Mouse (Mus musculus) thymus, postnatal 14 days (tissue): ENCODE results near the gene Hrg.
"Not testable (repeated sequence)": the region's sequence is repeated elsewhere in the genome, so short reads cannot be mapped to it uniquely, and the experiment has no call there.

Experiments
- DNase-seq: peaks from one replicate; pipeline ENCODE4 v3.0.0; 2021

The Hrg gene

GRCm38 (mm10) chr16:22950840-22951395, at the start of gene Hrg:
Gene Hrg, plus strand, starts transcription at chr16:22951072.
- no peak for DNase-seq

- no peak for DNase-seq
Measured at GRCm38 (mm10) chr16:22901326-22901725, 49.5 kb upstream of the Hrg start.

- DNase-seq, result no peak
Measured at GRCm38 (mm10) chr16:22909290-22909689, 41.6 kb upstream of the Hrg start.

- no peak for DNase-seq
Measured at GRCm38 (mm10) chr16:22911986-22912385, 38.9 kb upstream of the Hrg start.

GRCm38 (mm10) chr16:22912886-22913285, 38.0 kb upstream of the Hrg start:
- no peak for DNase-seq

GRCm38 (mm10) chr16:22914276-22914675, 36.6 kb upstream of the Hrg start:
- DNase-seq, result no peak

GRCm38 (mm10) chr16:22918034-22918433, 32.8 kb upstream of the Hrg start, which contains the start of gene Fetub:
Gene Fetub, plus strand, starts transcription at chr16:22918334.
- DNase-seq, result no peak

GRCm38 (mm10) chr16:22918664-22919312, 32.1 kb upstream of the Hrg start:
- no peak for DNase-seq

GRCm38 (mm10) chr16:22919971-22920854, 30.7 kb upstream of the Hrg start:
- DNase-seq, result no peak

GRCm38 (mm10) chr16:22921761-22922160, 29.1 kb upstream of the Hrg start:
- no peak for DNase-seq

GRCm38 (mm10) chr16:22922433-22922832, 28.4 kb upstream of the Hrg start:
- no peak for DNase-seq

GRCm38 (mm10) chr16:22929575-22929974, 21.3 kb upstream of the Hrg start:
- DNase-seq, result no peak

GRCm38 (mm10) chr16:22931431-22932200, 19.3 kb upstream of the Hrg start:
- DNase-seq, result no peak

- no peak for DNase-seq
Measured at GRCm38 (mm10) chr16:22937631-22938030, 13.2 kb upstream of the Hrg start.

GRCm38 (mm10) chr16:22938541-22938940, 12.3 kb upstream of the Hrg start:
- DNase-seq, result no peak

- no peak for DNase-seq
Measured at GRCm38 (mm10) chr16:22939120-22939695, 11.7 kb upstream of the Hrg start.

- not testable (repeated sequence) for DNase-seq
Measured at GRCm38 (mm10) chr16:22941825-22942476, 8.9 kb upstream of the Hrg start.

GRCm38 (mm10) chr16:22947371-22947770, 3.5 kb upstream of the Hrg start:
- DNase-seq, result no peak

GRCm38 (mm10) chr16:22953069-22953468, 2.2 kb downstream of the Hrg start:
- no peak for DNase-seq

- DNase-seq, result no peak
Measured at GRCm38 (mm10) chr16:22955397-22956084, 4.7 kb downstream of the Hrg start.

- DNase-seq, result no peak
Measured at GRCm38 (mm10) chr16:22956085-22956439, 5.2 kb downstream of the Hrg start.

- no peak for DNase-seq
Measured at GRCm38 (mm10) chr16:22961073-22961472, 10.2 kb downstream of the Hrg start.
